Mouse (Mus musculus) neutrophil, adult 5-6 weeks (primary cell): ENCODE data around the gene Ppm1h. TPM values are rescaled to one million over a fixed set of nuclear protein-coding genes. Genes with fewer than 3 reads are reported as not detected.

Experiments used
- ATAC-seq: fragments of 151-379, 151-347 bp; 2 replicates; pipeline ENCODE4 v1.8.0; 2017; ENCODE audit warnings: mild to moderate bottlenecking, moderate TSS enrichment; ENCODE audit not compliant: insufficient number of reproducible peaks, poor library complexity, low FRiP score, severe bottlenecking; ENCODE audit errors: extremely low read depth
- total RNA-seq: library from RNA; stranded (forward); fragments of 200-1000 nt; gene quantifications from 2 replicates; pipeline ENCODE4 v1.2.3, GENCODE M21; 2017

Ppm1h gene
- total RNA-seq, 1 experiment from 2014 or later, result 28.0 TPM

DNA sequence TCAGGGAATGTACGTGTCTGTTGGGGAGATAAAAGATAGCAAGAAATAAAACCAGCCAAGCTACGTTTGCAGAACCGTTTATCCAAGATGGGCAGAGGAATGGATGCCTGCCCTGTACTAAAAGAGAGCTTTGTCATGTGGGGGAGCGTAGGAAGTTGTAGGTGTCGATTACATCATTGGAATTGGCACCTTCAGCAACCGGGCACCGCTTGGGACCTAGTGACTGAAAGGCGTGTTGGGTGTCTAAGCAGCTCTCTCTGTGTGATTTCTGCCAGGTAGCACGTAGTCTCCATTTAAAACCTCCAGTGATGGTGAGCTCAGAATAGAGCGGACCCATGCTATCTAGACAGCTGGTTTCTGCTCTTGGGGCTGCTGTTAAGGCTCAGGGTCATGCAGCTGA is 60.0 kb downstream of the Ppm1h start:
- no peak for ATAC-seq

DNA sequence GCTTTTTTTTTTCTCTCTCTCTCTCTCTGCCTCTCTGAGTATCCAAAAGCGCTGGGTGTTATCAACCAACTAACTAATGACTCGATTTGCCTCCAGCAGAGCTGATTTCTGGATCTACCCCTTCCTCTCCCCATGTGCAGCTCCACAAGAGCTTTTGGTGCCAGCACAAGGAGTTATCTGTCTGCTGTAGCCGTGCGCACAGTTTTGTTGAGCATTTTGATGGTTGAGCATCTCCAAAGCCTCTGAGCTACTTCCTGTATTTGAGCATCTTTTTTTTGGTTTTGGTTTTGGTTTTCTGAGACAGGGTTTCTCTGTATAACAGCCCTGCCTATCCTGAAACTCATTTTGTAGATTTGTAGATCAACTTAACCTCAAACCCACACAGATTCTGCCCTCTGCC is 60.5 kb downstream of the Ppm1h start:
- no peak for ATAC-seq

DNA sequence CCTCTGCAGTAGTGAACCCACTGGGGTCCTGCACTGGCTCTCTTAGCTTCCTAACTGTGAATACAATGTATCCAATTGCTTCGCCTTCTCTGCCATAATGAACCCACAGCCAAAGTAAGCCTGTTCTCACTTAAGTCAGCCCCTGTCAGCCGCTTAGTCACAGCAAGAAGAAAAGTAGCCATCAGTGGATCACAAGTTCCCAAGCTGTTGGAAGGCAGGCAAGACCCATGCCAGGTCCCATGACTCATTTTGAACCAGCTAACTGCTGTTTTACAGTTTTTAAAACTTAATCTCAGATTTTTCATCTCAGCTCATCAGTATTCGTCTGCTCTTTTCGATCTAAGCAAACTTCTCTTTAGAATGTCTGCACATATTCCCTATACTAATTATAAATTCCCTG is 61.6 kb downstream of the Ppm1h start:
- no peak for ATAC-seq

DNA sequence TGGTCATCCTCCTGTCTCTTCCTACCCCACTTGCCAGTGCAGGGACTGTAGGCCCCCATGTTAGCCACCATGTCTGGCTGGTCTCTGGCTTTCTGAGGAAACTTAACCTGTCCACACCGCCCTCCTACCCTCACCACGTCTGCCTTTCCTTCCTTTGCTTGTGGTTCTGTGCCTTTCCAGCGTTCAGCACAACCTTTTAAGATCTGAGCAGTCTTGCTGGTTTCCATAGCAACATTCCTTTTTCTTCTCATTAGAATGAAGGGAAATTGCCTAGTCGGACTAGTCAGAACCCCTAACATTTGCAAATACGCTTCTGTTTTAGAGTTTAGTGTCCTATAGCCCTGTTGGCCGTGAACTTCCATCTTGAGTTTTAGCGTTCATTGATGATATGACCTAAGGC is 62.6 kb downstream of the Ppm1h start:
- ATAC-seq, result no peak

GRCm38 (mm10) chr10:122742136-122742535 is 63.6 kb downstream of the Ppm1h start:
- no peak for ATAC-seq

- ATAC-seq, result no peak
Measured at GRCm38 (mm10) chr10:122743361-122743760, 64.8 kb downstream of the Ppm1h start.

GRCm38 (mm10) chr10:122744970-122745369 is 66.4 kb downstream of the Ppm1h start:
- no peak for ATAC-seq

GRCm38 (mm10) chr10:122746211-122746610 is 67.6 kb downstream of the Ppm1h start:
- no peak for ATAC-seq

GRCm38 (mm10) chr10:122747151-122747925 is 68.8 kb downstream of the Ppm1h start:
- ATAC-seq, result no peak

DNA sequence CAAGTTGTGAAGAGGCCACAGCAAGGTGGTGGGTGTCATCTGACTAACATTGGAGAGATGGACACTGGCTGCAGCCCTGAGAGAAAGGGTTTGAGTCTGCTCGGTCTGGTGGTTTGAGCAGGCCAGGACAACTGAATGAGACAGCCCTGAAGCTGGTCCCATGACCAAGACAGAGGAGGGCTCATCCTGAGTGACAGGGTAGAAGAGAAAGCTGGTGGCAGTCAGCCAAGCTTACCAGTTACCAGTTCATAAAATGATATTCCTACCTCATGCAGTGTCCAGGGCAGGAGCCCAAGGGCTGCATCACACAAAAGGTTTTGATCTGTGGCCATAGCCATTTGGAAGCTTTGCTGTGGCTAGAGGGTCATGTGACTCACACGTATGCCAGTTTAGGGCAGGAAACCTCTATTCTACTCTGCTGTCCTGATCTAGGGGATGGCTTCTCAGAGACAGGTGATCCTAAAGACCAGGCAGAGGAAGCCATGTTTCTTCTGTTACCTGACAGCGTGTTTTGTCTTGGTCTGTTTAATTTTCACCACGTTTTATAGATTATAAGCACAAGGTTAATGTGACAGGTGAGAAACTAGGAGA is 69.9 kb downstream of the Ppm1h start:
- no peak for ATAC-seq

DNA sequence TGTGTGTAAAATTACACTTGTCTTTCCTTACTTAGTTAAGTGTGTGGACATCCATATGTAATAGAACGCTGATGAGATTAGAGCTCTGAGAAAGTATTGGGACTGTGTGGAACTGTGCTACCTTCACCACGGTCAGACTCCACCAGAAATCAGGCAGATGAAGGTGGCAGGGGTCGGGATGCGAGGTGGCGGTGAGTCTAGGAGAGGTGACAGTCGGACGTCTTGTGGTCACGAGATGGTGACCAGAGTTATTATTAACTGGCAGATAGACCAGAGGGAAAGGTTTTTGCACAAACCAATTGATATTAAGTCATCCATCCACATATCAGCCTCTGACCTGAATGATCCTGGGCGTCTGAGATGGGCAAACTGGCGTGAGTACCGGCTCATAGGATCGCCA is 70.5 kb downstream of the Ppm1h start:
- ATAC-seq, result no peak

DNA sequence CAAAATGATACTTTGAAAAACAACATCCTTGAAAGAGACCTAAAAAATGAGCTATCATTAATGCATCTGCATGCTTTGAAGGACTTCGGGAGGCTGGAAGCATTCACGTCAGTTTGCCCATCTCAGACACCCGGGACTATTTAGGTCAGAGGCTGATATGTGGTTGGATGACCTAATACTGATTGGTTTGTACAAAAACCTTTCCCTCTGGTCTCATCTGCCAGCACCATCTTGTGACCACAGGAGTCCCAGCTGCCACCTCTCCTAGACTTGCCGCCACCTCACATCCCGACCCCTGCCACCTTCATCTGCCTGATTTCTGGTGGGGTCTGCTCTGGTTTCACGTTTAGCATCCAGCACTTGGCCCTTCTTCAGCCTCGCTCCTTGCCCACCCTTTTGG is 71.3 kb downstream of the Ppm1h start:
- no peak for ATAC-seq

GRCm38 (mm10) chr10:122752950-122753923 is 74.7 kb downstream of the Ppm1h start:
- no peak for ATAC-seq

GRCm38 (mm10) chr10:122753924-122754307 is 75.4 kb downstream of the Ppm1h start:
- no peak for ATAC-seq

DNA sequence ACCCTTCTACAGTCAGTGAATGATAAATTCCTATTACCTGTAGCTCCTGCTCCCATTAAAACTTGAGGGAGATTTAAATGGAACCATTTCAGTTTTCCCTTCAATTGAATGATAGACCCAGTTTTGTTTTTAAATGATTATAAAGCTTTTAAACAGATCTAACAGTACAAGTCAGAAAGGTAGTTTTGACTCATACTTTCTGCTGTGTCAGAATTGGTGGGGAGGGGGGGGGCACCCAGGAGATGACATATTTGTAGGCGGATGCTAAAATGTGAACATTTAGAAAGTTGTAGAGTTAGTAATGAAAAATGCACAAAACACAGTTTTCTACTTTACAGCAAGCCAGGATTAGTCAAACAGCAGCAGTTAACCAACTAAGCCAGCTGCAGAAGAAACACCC is 76.4 kb downstream of the Ppm1h start:
- ATAC-seq, result no peak

GRCm38 (mm10) chr10:122756879-122757530 is 78.4 kb downstream of the Ppm1h start:
- no peak for ATAC-seq

DNA sequence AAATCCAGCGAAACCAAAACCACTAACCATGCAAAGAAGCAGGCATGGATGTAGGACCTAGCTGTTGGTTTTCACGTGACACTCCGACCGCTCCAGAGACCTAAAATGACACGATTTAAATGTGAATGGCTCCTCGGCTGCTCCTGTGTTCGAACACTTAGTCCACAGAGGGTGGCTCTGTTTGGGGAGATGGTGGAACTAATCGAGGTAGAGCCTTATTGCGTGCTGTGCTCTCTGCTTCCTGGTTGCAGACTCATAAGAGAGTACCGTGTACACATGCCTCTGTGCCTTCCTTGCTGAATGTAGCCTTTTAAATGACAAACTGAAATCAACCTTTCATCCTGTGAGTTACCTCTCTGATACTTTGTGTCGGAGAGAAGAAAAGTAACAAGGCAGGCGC is 79.2 kb downstream of the Ppm1h start:
- ATAC-seq, result no peak

DNA sequence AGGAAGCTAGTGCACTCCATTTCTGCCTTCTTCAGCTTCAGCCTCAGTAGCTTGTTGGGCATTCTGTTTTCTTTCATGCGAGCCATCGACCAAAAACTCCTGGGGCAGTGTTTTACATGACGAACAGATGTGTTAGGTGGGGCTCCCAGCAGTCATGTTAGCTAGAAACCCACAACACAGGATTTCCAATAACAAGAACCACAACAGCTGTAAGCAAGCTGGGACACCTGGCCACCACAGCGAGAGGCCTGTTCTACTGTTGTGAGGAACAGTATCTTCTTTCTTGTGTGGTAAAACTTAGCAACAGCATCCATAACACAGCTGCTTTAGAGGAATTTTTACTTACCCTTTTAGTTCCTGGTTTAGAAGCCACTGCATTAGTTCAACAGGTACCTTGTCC is 79.8 kb downstream of the Ppm1h start:
- ATAC-seq, result peak; percentile 53; the same call in 1 of the 2 replicates

DNA sequence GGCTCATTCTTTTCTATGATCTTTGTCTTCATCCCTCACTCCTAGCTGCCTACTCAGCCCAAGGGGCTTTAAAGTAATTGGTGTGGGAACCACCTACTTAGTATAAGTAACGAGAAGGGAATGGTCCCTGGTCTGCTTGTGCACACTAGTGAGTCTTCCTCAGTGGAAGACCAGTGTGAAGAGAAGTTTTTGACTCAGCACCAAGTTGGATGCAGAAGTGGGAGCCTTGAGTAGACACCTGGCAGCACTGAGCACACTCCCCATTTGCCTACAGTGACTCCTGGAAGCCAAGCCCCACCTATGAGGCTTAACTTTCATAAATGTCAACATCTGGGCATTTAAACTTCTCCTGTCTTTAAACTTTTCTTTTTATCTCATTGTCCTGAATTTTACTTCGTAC is 81.2 kb downstream of the Ppm1h start:
- no peak for ATAC-seq
